Mouse (Mus musculus) limb, embryonic 15.5 days (tissue): ENCODE data around the gene Clca4b. TPM values are rescaled to one million over a fixed set of nuclear protein-coding genes. Genes with fewer than 3 reads are reported as not detected.
"Not testable (repeated sequence)": the region's sequence is repeated elsewhere in the genome, so short reads cannot be mapped to it uniquely, and the experiment has no call there.

Experiments used
- ATAC-seq: fragments of 200-750 bp; cut with Nextera tagmentation; 2 replicates; pipeline ENCODE4 v1.8.0; 2017; ENCODE audit warnings: low read depth, moderate TSS enrichment; ENCODE audit not compliant: insufficient number of reproducible peaks, low FRiP score, low TSS enrichment
- H3K27ac ChIP-seq: fragments of 300-500 bp; sonication (generic); 2 replicates; pipeline ENCODE4 v1.5.1; 2015; ENCODE audit warnings: moderate library complexity, mild to moderate bottlenecking, inconsistent platforms
- H3K27me3 ChIP-seq: fragments of 300-500 bp; sonication (generic); 2 replicates; pipeline ENCODE4 v1.6.1; 2015; ENCODE audit warnings: inconsistent platforms
- H3K36me3 ChIP-seq: fragments of 300-500 bp; sonication (generic); 2 replicates; pipeline ENCODE4 v1.6.1; 2015; ENCODE audit warnings: inconsistent platforms
- H3K4me1 ChIP-seq: fragments of 300-500 bp; sonication (generic); 2 replicates; pipeline ENCODE4 v1.6.1; 2015; ENCODE audit warnings: inconsistent platforms
- H3K4me2 ChIP-seq: fragments of 300-500 bp; sonication (generic); 2 replicates; pipeline ENCODE4 v1.6.1; 2015; ENCODE audit warnings: mild to moderate bottlenecking, inconsistent platforms
- H3K4me3 ChIP-seq: fragments of 300-500 bp; sonication (generic); 2 replicates; pipeline ENCODE4 v1.5.1; 2015; ENCODE audit warnings: mild to moderate bottlenecking, inconsistent platforms
- H3K9ac ChIP-seq: fragments of 300-500 bp; sonication (generic); 2 replicates; pipeline ENCODE4 v1.6.1; 2015; ENCODE audit warnings: inconsistent platforms
- H3K9me3 ChIP-seq: fragments of 300-500 bp; sonication (generic); 2 replicates; pipeline ENCODE4 v1.6.1; 2016; ENCODE audit warnings: inconsistent platforms
- whole genome bisulfite sequencing: fragments of 180-500 bp; shearing (Covaris S2); methylation state at CpG from one replicate; pipeline ENCODE4 v1.1.7; 2015; 5-methylcytosine and 5-hydroxymethylcytosine counted together
- polyA plus RNA-seq: library from polyadenylated mRNA; unstranded; fragments of >200 nt; fragmentation: Nextera tagmentation; extraction: Ambion mirVana; gene quantifications from 2 replicates; pipeline ENCODE4 v1.2.1, GENCODE M21; 2015

The Clca4b gene
- polyA plus RNA-seq: not detected in 2 replicates

GRCm38 (mm10) chr3:144932335-144932734, at the start of gene Clca4b:
TSS of gene Clca4b (minus strand) at chr3:144932529.
- ATAC-seq: no peak
- no peaks in the 10 kb centered on the region for H3K36me3 ChIP-seq
- no peak within 1 kb of the TSS for H3K4me2 ChIP-seq
- H3K4me3 ChIP-seq: no peak within 1 kb of the TSS
- H3K4me1 ChIP-seq: no peaks in the 10 kb centered on the region
- no peak within 1 kb of the TSS for H3K27ac ChIP-seq
- no peak within 1 kb of the TSS for H3K9ac ChIP-seq
- H3K27me3 ChIP-seq: no peaks in the 10 kb centered on the region
- H3K9me3 ChIP-seq: no peaks in the 10 kb centered on the region

GRCm38 (mm10) chr3:144980551-144980950, 48.2 kb upstream of the Clca4b start:
- 83% methylated on average over 6 of the region's 6 CpGs for WGBS

GRCm38 (mm10) chr3:144977631-144978030, 45.3 kb upstream of the Clca4b start:
- Histone ChIP-seq H3K9ac (no peak overlapping the region), H3K36me3 (no peaks in the 10 kb centered on the region), H3K27me3 (no peaks in the 10 kb centered on the region), H3K4me2 (no peak overlapping the region), H3K4me1 (no peaks in the 10 kb centered on the region), H3K9me3 (no peaks in the 10 kb centered on the region), H3K27ac (no peak overlapping the region), H3K4me3 (no peak overlapping the region)
- ATAC-seq: no peak
- WGBS: 50% methylated on average over 4 of the region's 4 CpGs

More at GRCm38 (mm10) chr3:144980551-144980950, 48.2 kb upstream of the Clca4b start:
- Histone ChIP-seq H3K4me2 (no peak overlapping the region), H3K4me1 (no peaks in the 10 kb centered on the region), H3K27me3 (no peaks in the 10 kb centered on the region), H3K9ac (no peak overlapping the region), H3K27ac (no peak overlapping the region), H3K9me3 (no peaks in the 10 kb centered on the region), H3K36me3 (no peaks in the 10 kb centered on the region), H3K4me3 (no peak overlapping the region)
- no peak for ATAC-seq

- Histone ChIP-seq H3K27ac (no peak overlapping the region), H3K36me3 (no peaks in the 10 kb centered on the region), H3K4me2 (no peak overlapping the region), H3K9ac (no peak overlapping the region), H3K4me1 (no peaks in the 10 kb centered on the region), H3K4me3 (no peak overlapping the region), H3K27me3 (no peaks in the 10 kb centered on the region), H3K9me3 (no peaks in the 10 kb centered on the region)
- WGBS: 73% methylated on average over 1 of the region's 1 CpGs
- no peak for ATAC-seq
Observed at GRCm38 (mm10) chr3:144976091-144976490, 43.8 kb upstream of the Clca4b start.

- Histone ChIP-seq H3K4me3 (no peak within 1 kb of the TSS), H3K9me3 (no peaks in the 10 kb centered on the region), H3K4me1 (no peaks in the 10 kb centered on the region), H3K9ac (no peak within 1 kb of the TSS), H3K36me3 (no peaks in the 10 kb centered on the region), H3K27me3 (no peaks in the 10 kb centered on the region), H3K4me2 (no peak within 1 kb of the TSS), H3K27ac (no peak within 1 kb of the TSS)
- no peak for ATAC-seq
Observed at GRCm38 (mm10) chr3:144974945-144975344, 42.6 kb upstream of the Clca4b start, which contains the start of gene Clca4a. TSS of gene Clca4a (minus strand) at chr3:144975045.

- H3K9ac ChIP-seq: no peak overlapping the region
- ATAC-seq: no peak
- H3K4me3 ChIP-seq: no peak overlapping the region
- H3K27ac ChIP-seq: no peak overlapping the region
- H3K4me2 ChIP-seq: no peak overlapping the region
- H3K36me3 ChIP-seq: no peaks in the 10 kb centered on the region
- no peaks in the 10 kb centered on the region for H3K9me3 ChIP-seq
- no peaks in the 10 kb centered on the region for H3K27me3 ChIP-seq
- no peaks in the 10 kb centered on the region for H3K4me1 ChIP-seq
- WGBS: 80% methylated on average over 9 of the region's 9 CpGs
Observed at GRCm38 (mm10) chr3:144971553-144972270, 39.4 kb upstream of the Clca4b start.

GRCm38 (mm10) chr3:144969755-144970154, 37.4 kb upstream of the Clca4b start:
- no peak overlapping the region for H3K4me3 ChIP-seq
- H3K9ac ChIP-seq: no peak overlapping the region
- WGBS: 66% methylated on average over 1 of the region's 1 CpGs
- H3K27me3 ChIP-seq: no peaks in the 10 kb centered on the region
- H3K9me3 ChIP-seq: no peaks in the 10 kb centered on the region
- no peak for ATAC-seq
- no peak overlapping the region for H3K27ac ChIP-seq
- H3K4me2 ChIP-seq: no peak overlapping the region
- H3K4me1 ChIP-seq: no peaks in the 10 kb centered on the region
- no peaks in the 10 kb centered on the region for H3K36me3 ChIP-seq

DNA sequence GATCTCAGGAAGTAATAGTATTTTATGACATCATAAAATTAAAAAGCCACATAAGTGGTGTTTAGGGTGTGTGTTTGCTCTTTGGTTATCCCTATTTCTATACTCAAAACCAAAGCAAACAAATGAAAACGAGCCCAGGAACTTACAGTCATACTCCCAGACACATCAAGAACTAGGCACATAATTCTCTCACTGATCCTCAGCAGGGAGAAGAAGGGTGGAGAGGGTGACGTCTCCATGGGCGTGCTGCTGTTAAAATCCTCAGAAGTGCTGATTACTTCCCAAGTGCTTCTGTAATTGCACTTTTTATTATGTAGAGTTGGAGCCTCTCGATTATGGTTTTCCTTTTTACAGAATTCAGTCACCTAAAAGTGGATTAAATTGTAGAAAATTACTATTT, 33.7 kb upstream of the Clca4b start:
- no peak overlapping the region for H3K27ac ChIP-seq
- no peaks in the 10 kb centered on the region for H3K4me1 ChIP-seq
- 35% methylated on average over 4 of the region's 4 CpGs for WGBS
- no peak overlapping the region for H3K4me3 ChIP-seq
- H3K9ac ChIP-seq: no peak overlapping the region
- ATAC-seq: no peak
- H3K27me3 ChIP-seq: no peaks in the 10 kb centered on the region
- no peaks in the 10 kb centered on the region for H3K9me3 ChIP-seq
- no peak overlapping the region for H3K4me2 ChIP-seq
- H3K36me3 ChIP-seq: no peaks in the 10 kb centered on the region

DNA sequence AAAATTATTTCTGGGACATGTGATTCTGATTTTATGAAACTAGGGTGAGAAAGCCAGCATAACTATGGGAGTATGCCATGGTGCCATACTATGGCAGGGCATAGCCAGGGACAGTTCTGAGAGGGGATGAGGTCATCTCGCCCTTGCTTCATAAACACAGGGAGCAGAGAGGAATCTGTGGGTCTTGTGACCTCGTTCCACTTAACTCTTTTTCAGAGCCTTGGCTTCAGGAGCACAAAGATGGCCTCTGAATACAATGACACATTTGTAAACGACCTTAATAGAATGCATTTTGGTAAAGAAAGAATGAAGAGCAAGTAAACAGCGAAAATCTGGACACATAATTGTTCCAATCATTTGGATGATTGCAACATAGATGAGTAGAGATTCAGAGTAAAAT, 18.5 kb upstream of the Clca4b start:
- Histone ChIP-seq H3K27ac (no peak overlapping the region), H3K9ac (no peak overlapping the region)
- no peak for ATAC-seq

DNA sequence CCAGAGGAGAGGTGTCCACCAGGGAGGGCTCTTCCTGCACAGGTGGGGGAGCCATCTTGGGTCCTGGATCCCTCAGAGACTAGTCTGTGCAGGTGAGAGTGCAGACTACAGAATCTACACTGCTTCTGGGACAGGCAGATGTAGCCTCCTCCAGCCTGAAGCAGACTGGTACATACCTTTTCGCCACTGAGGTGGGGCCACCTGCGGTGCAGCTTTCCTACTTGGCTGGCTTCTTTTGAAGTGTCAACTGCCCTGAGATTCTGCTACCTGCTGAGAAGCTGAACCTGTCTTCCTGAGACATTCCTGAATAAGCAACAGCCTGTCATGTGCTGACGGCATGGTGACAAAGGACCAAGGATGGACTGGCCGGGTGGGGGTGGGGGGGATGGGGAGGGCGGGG, 15.0 kb upstream of the Clca4b start:
- not testable (repeated sequence) for H3K4me3 ChIP-seq, H3K27ac ChIP-seq, H3K9me3 ChIP-seq, H3K27me3 ChIP-seq, H3K36me3 ChIP-seq, H3K4me2 ChIP-seq, H3K9ac ChIP-seq, ATAC-seq, H3K4me1 ChIP-seq
- 25% methylated on average over 5 of the region's 5 CpGs for WGBS

More for the DNA sequence above, 18.5 kb upstream of the Clca4b start:
- Histone ChIP-seq H3K36me3 (no peaks in the 10 kb centered on the region), H3K4me1 (no peaks in the 10 kb centered on the region), H3K4me2 (no peak overlapping the region), H3K9me3 (no peaks in the 10 kb centered on the region), H3K4me3 (no peak overlapping the region), H3K27me3 (no peaks in the 10 kb centered on the region)
- WGBS: 69% methylated on average over 4 of the region's 4 CpGs

DNA sequence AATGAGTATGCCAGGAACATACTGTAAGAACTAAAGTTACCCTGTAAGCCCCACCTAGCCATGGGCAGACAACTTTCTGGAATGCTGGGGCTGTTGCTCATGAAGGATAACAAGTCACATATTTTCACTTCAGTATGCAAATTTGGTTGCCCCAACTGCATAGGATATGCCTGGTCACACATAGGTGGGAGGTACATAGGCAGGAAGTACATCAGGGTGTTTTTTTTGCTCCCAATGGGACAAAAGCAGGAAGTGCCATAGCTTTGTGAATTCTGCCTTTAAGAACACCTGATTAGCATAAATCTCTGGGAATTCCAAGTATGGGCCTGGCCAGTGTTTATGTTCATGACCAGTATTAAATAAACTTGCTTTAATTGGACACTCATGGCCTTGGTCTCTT, 1.3 kb upstream of the Clca4b start:
- not testable (repeated sequence) for H3K27me3 ChIP-seq, ATAC-seq, H3K4me2 ChIP-seq, H3K9ac ChIP-seq, H3K9me3 ChIP-seq, H3K4me1 ChIP-seq, H3K27ac ChIP-seq, H3K36me3 ChIP-seq, H3K4me3 ChIP-seq

GRCm38 (mm10) chr3:144933011-144933491, 722 bp upstream of the Clca4b start:
- Histone ChIP-seq H3K36me3 (no peaks in the 10 kb centered on the region), H3K4me3 (no peak overlapping the region), H3K4me1 (no peaks in the 10 kb centered on the region), H3K9me3 (no peaks in the 10 kb centered on the region), H3K9ac (no peak overlapping the region), H3K4me2 (no peak overlapping the region), H3K27ac (no peak overlapping the region), H3K27me3 (no peaks in the 10 kb centered on the region)
- ATAC-seq: no peak
- 87% methylated on average over 1 of the region's 1 CpGs for WGBS

- 87% methylated on average over 2 of the region's 2 CpGs for WGBS
- ATAC-seq: no peak
- Histone ChIP-seq H3K4me2 (no peak overlapping the region), H3K4me1 (no peaks in the 10 kb centered on the region), H3K9me3 (no peaks in the 10 kb centered on the region), H3K9ac (no peak overlapping the region), H3K27me3 (no peaks in the 10 kb centered on the region), H3K36me3 (no peaks in the 10 kb centered on the region), H3K4me3 (no peak overlapping the region), H3K27ac (no peak overlapping the region)
Observed at GRCm38 (mm10) chr3:144914014-144914413, 18.3 kb downstream of the Clca4b start.
